Mouse (Mus musculus) CD4-positive, CD25-positive, alpha-beta regulatory T cell, adult 9 weeks (primary cell): ENCODE results near the gene Smc2. TPM values are rescaled to one million over a fixed set of nuclear protein-coding genes. Genes with fewer than 3 reads are reported as not detected.

Source experiments
- polyA plus RNA-seq: library from polyadenylated mRNA; unstranded; fragments of 100-300 nt; shearing (Covaris generic); gene quantifications from one replicate; pipeline ENCODE4 v1.2.1, GENCODE M21; 2017

Smc2 gene
- 52.8 TPM for polyA plus RNA-seq

GRCm38 (mm10) chr4:52438886-52439664 is at the start of gene Smc2:
Gene Smc2 (plus strand): TSS chr4:52439243.

GRCm38 (mm10) chr4:52497144-52497543 is 58.1 kb downstream of the Smc2 start, which contains the start of gene Vma21-ps:
Gene Vma21-ps (minus strand): TSS chr4:52497244.

Other genes starting within 250 kb of the Smc2 start
- gene Vma21-ps, start 58.0 kb downstream of the Smc2 start, polyA plus RNA-seq: not detected
- not detected for gene Toporsl, start 157.0 kb downstream of the Smc2 start, polyA plus RNA-seq